Mouse (Mus musculus) G1E (cell line): ENCODE results near the gene Gm9049. TPM values are rescaled to one million over a fixed set of nuclear protein-coding genes. Genes with fewer than 3 reads are reported as not detected.
"Not testable (repeated sequence)": the region's sequence is repeated elsewhere in the genome, so short reads cannot be mapped to it uniquely, and the experiment has no call there.

Experiments
- ATAC-seq: 2 replicates; pipeline ENCODE4 v1.8.0; 2016; ENCODE audit warnings: mild to moderate bottlenecking; ENCODE audit not compliant: insufficient number of reproducible peaks, poor library complexity, low FRiP score, severe bottlenecking; ENCODE audit errors: extremely low read depth
- DNase-seq: peaks from one replicate; pipeline ENCODE4 v3.0.0; 2012; ENCODE audit warnings: low spot score
- H3K27me3 ChIP-seq: 2 replicates; pipeline ENCODE4 v1.6.1; 2012; ENCODE audit warnings: mild to moderate bottlenecking, low read length, inconsistent platforms; ENCODE audit not compliant: insufficient read depth
- H3K36me3 ChIP-seq: replicated peaks from 2 replicates; pipeline ENCODE3; 2012; ENCODE audit warnings: mild to moderate bottlenecking, inconsistent platforms
- H3K4me1 ChIP-seq: 2 replicates; pipeline ENCODE4 v1.6.1; 2012; ENCODE audit warnings: low read depth, low read length, inconsistent platforms, mixed read lengths; ENCODE audit not compliant: insufficient read depth
- H3K4me3 ChIP-seq: 2 replicates; pipeline ENCODE4 v1.5.1; 2012; ENCODE audit warnings: low read depth, mild to moderate bottlenecking, inconsistent platforms, low read length, moderate library complexity, mixed read lengths
- H3K9me3 ChIP-seq: replicated peaks from 2 replicates; pipeline ENCODE4 v1.6.1; 2012; ENCODE audit warnings: inconsistent platforms
- CTCF ChIP-seq: IDR thresholded peaks from 2 replicates; pipeline ENCODE4 v1.5.1; 2012; ENCODE audit warnings: low read depth, low read length, inconsistent platforms, mixed read lengths
- GATA1 ChIP-seq: IDR thresholded peaks from 2 replicates; pipeline ENCODE4 v1.6.1; 2012; ENCODE audit warnings: borderline replicate concordance, low read length, inconsistent platforms, mixed read lengths
- GATA2 ChIP-seq: IDR thresholded peaks from 2 replicates; pipeline ENCODE4 v1.6.1; 2012; ENCODE audit warnings: low read depth, low read length, inconsistent platforms, borderline replicate concordance
- POLR2AphosphoS5 ChIP-seq: IDR thresholded peaks from 2 replicates; pipeline ENCODE4 v1.6.1; 2012; ENCODE audit warnings: low read depth, low read length, inconsistent platforms; ENCODE audit not compliant: insufficient replicate concordance
- TAL1 ChIP-seq: conservative IDR thresholded peaks from 2 replicates; pipeline ENCODE4 v1.6.1; 2012; ENCODE audit warnings: low read depth, low read length, inconsistent platforms, mixed read lengths
- polyA plus RNA-seq: library from polyadenylated mRNA; stranded (reverse); fragments of >175 nt; gene quantifications from 2 replicates; pipeline ENCODE4 v1.2.3, GENCODE M21; 2012
- total RNA-seq, 2 experiments: library from RNA; stranded (forward) in 1 of 2; stranded (reverse) in 1 of 2; fragments of 200-1000 nt in 1 of 2; fragments of >200 nt in 1 of 2; fragmentation: Nextera tagmentation in 1 of 2; gene quantifications; 2 replicates each; pipeline ENCODE4 v1.2.3; 2014 to 2017

The Gm9049 gene
- total and polyA plus RNA-seq, 3 experiments, result 0.22 TPM; not detected in 2

- ATAC-seq, result no peak
- DNase-seq, result no peak
- no peak for TF ChIP-seq CTCF
- TF ChIP-seq POLR2AphosphoS5, result no peak
- TF ChIP-seq GATA1, result no peak
- no peak for TF ChIP-seq TAL1
- no peak for TF ChIP-seq GATA2
- H3K9me3 ChIP-seq, result peaks cover 34% of the 10 kb centered on the region
- H3K4me1 ChIP-seq, result no peaks in the 10 kb centered on the region
- H3K36me3 ChIP-seq, result no peaks in the 10 kb centered on the region
- H3K4me3 ChIP-seq, result no peak overlapping the region
- no peaks in the 10 kb centered on the region for H3K27me3 ChIP-seq
Measured at GRCm38 (mm10) chr10:118319024-118319423, 34.9 kb downstream of the Gm9049 start.

DNA sequence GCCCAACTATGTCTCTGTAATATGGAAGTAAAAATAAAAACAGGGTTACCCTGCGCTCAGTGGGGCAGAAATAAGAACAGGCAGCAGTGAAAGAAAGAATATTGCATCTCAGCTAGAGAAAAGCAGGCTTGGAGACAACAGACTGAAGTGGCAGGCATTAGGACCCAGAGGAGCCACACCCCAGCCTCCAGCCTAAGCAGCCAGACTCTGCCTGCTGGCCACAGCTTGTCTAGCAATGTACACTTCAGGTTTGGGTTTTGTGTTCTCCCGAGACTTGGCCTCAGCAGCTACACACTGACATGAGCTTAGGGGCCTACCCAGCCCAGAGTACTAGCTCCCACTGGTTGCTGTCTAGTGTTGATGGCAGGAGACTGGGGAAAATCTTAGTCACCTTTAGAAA is 51.8 kb downstream of the Gm9049 start:
- H3K4me1 ChIP-seq, ATAC-seq, H3K36me3 ChIP-seq, H3K4me3 ChIP-seq, H3K27me3 ChIP-seq, DNase-seq: not testable (repeated sequence)
- peaks cover 13% of the 10 kb centered on the region for H3K9me3 ChIP-seq

Other genes starting within 250 kb of the Gm9049 start
- gene Mdm1, start 212.3 kb downstream of the Gm9049 start, total RNA-seq (2014; fragmentation: Nextera tagmentation), result 17.4 and 19.6 TPM in 2 replicates
- 30.2 and 30.6 TPM in 2 replicates for gene Mdm1, start 212.3 kb downstream of the Gm9049 start, total RNA-seq (2017)
- gene Mdm1, start 212.3 kb downstream of the Gm9049 start, polyA plus RNA-seq, result 14.9 and 17.1 TPM in 2 replicates
- gene Il22, start 149.2 kb downstream of the Gm9049 start, total RNA-seq (2014; fragmentation: Nextera tagmentation), result not detected in 2 replicates
- not detected in 2 replicates for gene Il22, start 149.2 kb downstream of the Gm9049 start, total RNA-seq (2017)
- not detected in 2 replicates for gene Il22, start 149.2 kb downstream of the Gm9049 start, polyA plus RNA-seq
- gene Gm32717, start 113.3 kb downstream of the Gm9049 start, total RNA-seq (2014; fragmentation: Nextera tagmentation), result not detected in 2 replicates
- 0.17 TPM in 1 of 2 replicates, not detected in the other for gene Gm32717, start 113.3 kb downstream of the Gm9049 start, total RNA-seq (2017)
- not detected in 2 replicates for gene Gm32717, start 113.3 kb downstream of the Gm9049 start, polyA plus RNA-seq
- gene Gm32802, start 95.4 kb downstream of the Gm9049 start, total RNA-seq (2014; fragmentation: Nextera tagmentation), result not detected in 2 replicates
- 0.17 TPM in 1 of 2 replicates, not detected in the other for gene Gm32802, start 95.4 kb downstream of the Gm9049 start, total RNA-seq (2017)
- gene Gm32802, start 95.4 kb downstream of the Gm9049 start, polyA plus RNA-seq, result not detected in 2 replicates
- gene Iltifb, start 59.1 kb downstream of the Gm9049 start, total RNA-seq (2014; fragmentation: Nextera tagmentation), result not detected in 2 replicates
- gene Iltifb, start 59.1 kb downstream of the Gm9049 start, total RNA-seq (2017), result not detected in 2 replicates
- gene Iltifb, start 59.1 kb downstream of the Gm9049 start, polyA plus RNA-seq, result not detected in 2 replicates
- gene Gm9040, start 27.1 kb downstream of the Gm9049 start, total RNA-seq (2014; fragmentation: Nextera tagmentation), result not detected in 2 replicates
- gene Gm9040, start 27.1 kb downstream of the Gm9049 start, total RNA-seq (2017), result 0.05 and 0.12 TPM in 2 replicates
- not detected in 2 replicates for gene Gm9040, start 27.1 kb downstream of the Gm9049 start, polyA plus RNA-seq
- not detected in 2 replicates for gene Gm9044, start 21.7 kb downstream of the Gm9049 start, total RNA-seq (2014; fragmentation: Nextera tagmentation)
- gene Gm9044, start 21.7 kb downstream of the Gm9049 start, total RNA-seq (2017), result 0.05 and 0.12 TPM in 2 replicates
- gene Gm9044, start 21.7 kb downstream of the Gm9049 start, polyA plus RNA-seq, result not detected in 2 replicates
- not detected in 2 replicates for gene Gm9045, start 16.3 kb downstream of the Gm9049 start, total RNA-seq (2014; fragmentation: Nextera tagmentation)
- gene Gm9045, start 16.3 kb downstream of the Gm9049 start, total RNA-seq (2017), result 0.22 TPM in 1 of 2 replicates, not detected in the other
- 0.03 TPM in 1 of 2 replicates, not detected in the other for gene Gm9045, start 16.3 kb downstream of the Gm9049 start, polyA plus RNA-seq
- gene Gm9046, start 10.8 kb downstream of the Gm9049 start, total RNA-seq (2014; fragmentation: Nextera tagmentation), result not detected in 2 replicates
- 0.05 TPM in 1 of 2 replicates, not detected in the other for gene Gm9046, start 10.8 kb downstream of the Gm9049 start, total RNA-seq (2017)
- gene Gm9046, start 10.8 kb downstream of the Gm9049 start, polyA plus RNA-seq, result not detected in 2 replicates
- not detected in 2 replicates for gene Gm9048, start 5.4 kb downstream of the Gm9049 start, total RNA-seq (2014; fragmentation: Nextera tagmentation)
- gene Gm9048, start 5.4 kb downstream of the Gm9049 start, total RNA-seq (2017), result not detected in 2 replicates
- not detected in 2 replicates for gene Gm9048, start 5.4 kb downstream of the Gm9049 start, polyA plus RNA-seq
- not detected in 2 replicates for gene Ifng, start 86.9 kb upstream of the Gm9049 start, total RNA-seq (2014; fragmentation: Nextera tagmentation)
- gene Ifng, start 86.9 kb upstream of the Gm9049 start, total RNA-seq (2017), result not detected in 2 replicates
- gene Ifng, start 86.9 kb upstream of the Gm9049 start, polyA plus RNA-seq, result not detected in 2 replicates